Mouse (Mus musculus) layer of hippocampus, adult 11-12 months (tissue): ENCODE measurements at regions not wholly inside any gene's neighbourhood (a gene's known extent, or its start where the extent isn't known, plus 50 kb on each side); places are given as distances from the start of the nearest gene placed in this dataset.
A peak's percentile ranks its signal among the peaks of the same experiment; 100 is the strongest.

Experiments used
- DNase-seq: peaks from one replicate; pipeline ENCODE4 v3.0.0; 2022; ENCODE audit warnings: low spot score

GRCm38 (mm10) chr13:15929890-15930289 lies 81.8 kb upstream of the Inhba start:
- DNase-seq: no peak

- no peak for DNase-seq
These were observed 80.0 kb upstream of the Inhba start for GRCm38 (mm10) chr13:15931553-15932162.

- no peak for DNase-seq
These were observed 76.0 kb upstream of the Inhba start for GRCm38 (mm10) chr13:15935689-15936088.

GRCm38 (mm10) chr13:15936109-15936508 lies 75.5 kb upstream of the Inhba start:
- DNase-seq: no peak

GRCm38 (mm10) chr13:15950143-15950542 lies 61.5 kb upstream of the Inhba start:
- peak; percentile 33 for DNase-seq

GRCm38 (mm10) chr13:15950885-15951610 lies 60.6 kb upstream of the Inhba start:
- DNase-seq: no peak
